Mouse (Mus musculus) myocyte (in vitro differentiated cells): ENCODE measurements around the gene Mink1.

Source experiments
- CEBPB ChIP-seq: IDR thresholded peaks from 2 replicates; pipeline ENCODE4 v1.6.1; 2011; ENCODE audit warnings: mild to moderate bottlenecking, moderate library complexity; ENCODE audit not compliant: poor library complexity, insufficient read depth, severe bottlenecking
- E2F4 ChIP-seq: IDR thresholded peaks from one replicate; pipeline ENCODE4 v1.6.1; 2011; ENCODE audit warnings: mild to moderate bottlenecking, control low read depth, moderate library complexity; ENCODE audit not compliant: insufficient read depth
- MAX ChIP-seq: IDR thresholded peaks from one replicate; pipeline ENCODE4 v1.6.1; 2011; ENCODE audit warnings: low read depth, mild to moderate bottlenecking, control low read depth
- MYOD1 ChIP-seq, 3 experiments: IDR thresholded peaks; one replicate each; pipeline ENCODE4 v1.6.1; 2011; ENCODE audit warnings: control low read depth in 2 of 3, low read depth in 2 of 3, mild to moderate bottlenecking in 2 of 3, moderate library complexity in 1 of 3; ENCODE audit not compliant: insufficient read length in 2 of 3, control insufficient read depth in 1 of 3
- MYOG ChIP-seq, 3 experiments: IDR thresholded peaks; one replicate each; pipeline ENCODE4 v1.6.1; 2011; ENCODE audit warnings: control low read depth in 2 of 3, low read depth in 2 of 3, mild to moderate bottlenecking in 2 of 3; ENCODE audit not compliant: insufficient read length in 2 of 3, control insufficient read depth in 1 of 3, insufficient read depth in 1 of 3
- POLR2A ChIP-seq: IDR thresholded peaks from one replicate; pipeline ENCODE4 v1.6.1; 2011; ENCODE audit warnings: low read depth, mild to moderate bottlenecking, control low read depth, moderate library complexity; ENCODE audit not compliant: insufficient read length
- POLR2AphosphoS2 ChIP-seq: IDR thresholded peaks from one replicate; pipeline ENCODE4 v1.6.1; 2011; ENCODE audit warnings: low read depth, control low read depth; ENCODE audit not compliant: insufficient read length
- REST ChIP-seq: IDR thresholded peaks from one replicate; pipeline ENCODE4 v1.6.1; 2011; ENCODE audit warnings: mild to moderate bottlenecking, control low read depth, moderate library complexity; ENCODE audit not compliant: insufficient read depth, insufficient read length
- SRF ChIP-seq: IDR thresholded peaks from one replicate; pipeline ENCODE4 v1.6.1; 2011; ENCODE audit warnings: low read depth; ENCODE audit not compliant: control insufficient read depth, insufficient read length
- TCF12 ChIP-seq: IDR thresholded peaks from one replicate; pipeline ENCODE4 v1.6.1; 2011; ENCODE audit warnings: mild to moderate bottlenecking, control low read depth; ENCODE audit not compliant: poor library complexity, insufficient read depth, severe bottlenecking
- USF1 ChIP-seq: IDR thresholded peaks from one replicate; pipeline ENCODE4 v1.6.1; 2011; ENCODE audit warnings: low read depth, mild to moderate bottlenecking, control low read depth, moderate library complexity

DNA sequence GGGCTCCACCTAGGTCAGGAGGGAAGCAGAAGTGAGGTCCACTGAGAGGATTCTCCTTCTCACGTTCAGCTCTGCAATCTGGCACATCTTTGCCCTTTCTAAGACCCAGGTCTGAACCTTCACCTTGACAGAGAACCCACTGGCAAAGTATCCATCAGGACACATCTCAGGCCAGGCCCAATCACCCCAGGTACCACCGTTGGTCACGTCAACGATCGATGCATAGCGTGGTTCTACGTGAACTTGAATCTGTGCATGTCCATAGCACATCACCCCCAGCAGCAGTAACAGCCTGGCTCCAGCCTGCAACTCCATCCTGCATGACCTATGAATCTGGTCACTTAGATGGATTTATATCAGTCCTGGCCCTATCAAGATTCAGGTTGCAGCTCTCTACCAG lies 48.4 kb upstream of the Mink1 start, which contains the start of gene Vmo1:
- TF ChIP-seq POLR2AphosphoS2 (no peak), USF1 (no peak), CEBPB (no peak), TCF12 (no peak), POLR2A (no peak), MAX (no peak), REST (no peak), SRF (no peak), MYOD1 (IDR thresholded peaks at IDR 0.05; ENCODE audit: control insufficient read depth in 1 of 3, insufficient read length in 2 of 3, low read depth in 2 of 3) (no peak), MYOG (IDR thresholded peaks at IDR 0.05; ENCODE audit: control insufficient read depth in 1 of 3, insufficient read depth in 1 of 3, insufficient read length in 2 of 3, low read depth in 2 of 3) (no peak), E2F4 (no peak)
